In genomic region chr10:76455289-76455688, GRCm38 (mm10) we compare ENCODE assay signal across 9 mouse cellular contexts. TPM values are rescaled to one million over a fixed set of nuclear protein-coding genes. Genes with fewer than 3 reads are reported as not detected.
DNase-seq lines count a peak whose midpoint lies in the region; ATAC-seq and TF ChIP-seq lines count a peak whose summit lies in the region.
"Had no signal": no experiment of that assay in that cellular context is flagged by ENCODE, and none has a peak within 500 bp of the region (broad histone marks: within the 10 kb centered on the region; RNA-seq: fewer than 3 reads in every experiment).

No protein-coding gene starts in this region.

- no peak for ATAC-seq in Patski
- ATAC-seq in erythroid progenitor cell, adult 5-6 weeks (replicated peaks; ENCODE audit: low FRiP score, poor library complexity, severe bottlenecking): 0 out of 2 replicates have a peak, but pooled peaks have one; percentile 58

- in situ Hi-C loops in Patski (cut with MboI; ENCODE audit: low pct_unique_long_range_greater_than_20kb): no loop called here

- H3K27me3 ChIP-seq in Patski: no peaks in the 10 kb centered on the region
- no peaks in the 10 kb centered on the region for H3K27me3 ChIP-seq in splenic B cell, adult 2 months (ENCODE audit: control insufficient read depth, insufficient read depth, low read length, poor library complexity, severe bottlenecking)

- peak; percentile 89 for TF ChIP-seq CTCF in Patski (IDR thresholded peaks at IDR 0.05)

- peak; percentile 42 for DNase-seq in gastrocnemius, adult 18-20 months (ENCODE audit: low spot score)
- DNase-seq in gastrocnemius, adult 8-10 months (ENCODE audit: low spot score in 2 of 2): no peak
- DNase-seq in 3T3-L1 (ENCODE audit: low read depth, low spot score) (peak; percentile 81), Patski (ENCODE audit: low read depth, low spot score) (no peak)
- peak; percentile 44 to 79 for DNase-seq in kidney, postnatal 36 days
- peak; percentile 70 for DNase-seq in lung, postnatal 36 days
- peak; percentile 63 for DNase-seq in splenic B cell, adult 2 months (ENCODE audit: low read depth, low spot score)

- POLR2A ChIA-PET in Patski (lab: Charles Lee): no interaction called here

- CTCF ChIA-PET in Patski (lab: Charles Lee): interaction anchor here (1.3 to 2.2 kb wide), 3 partner anchors 8 to 10 kb away, joined by 4 to 11 read pairs (median 8); no protein-coding TSS in a partner anchor

- H3K36me3 ChIP-seq in splenic B cell, adult 2 months (ENCODE audit: control insufficient read depth, insufficient read depth, low read length, poor library complexity, severe bottlenecking): no peaks in the 10 kb centered on the region

RNA-seq across cellular contexts. Expression of gene 2610028H24Rik, which starts 6.4 kb away (rescaled TPM):
- total RNA-seq in gastrocnemius, adult 18-20 months (2021): under 1 TPM in 1 of 2 experiments, not detected in 1; 0.23 TPM
- total RNA-seq in gastrocnemius, adult 8-10 months (2022): not detected
- not detected for polyA plus RNA-seq in Patski (2021)
- total RNA-seq in erythroid progenitor cell, adult 5-6 weeks (2015; ENCODE audit: low replicate concordance): not detected in 2 replicates
- not detected in 2 replicates for total RNA-seq in erythroid progenitor cell, adult 5-6 weeks (2017; ENCODE audit: low replicate concordance)
- total RNA-seq: left cerebral cortex, adult 8-10 months had no signal

RNA-seq across cellular contexts. Expression of gene Pcnt, which starts 12.7 kb away (rescaled TPM):
- total RNA-seq in gastrocnemius, adult 18-20 months (2021): 10 to 100 TPM; 59.1 to 63.4 TPM
- 10 to 100 TPM; 53.2 to 69.0 (median 59.0) TPM for total RNA-seq in gastrocnemius, adult 8-10 months (2022)
- polyA plus RNA-seq in Patski (2021): 20.1 TPM
- total RNA-seq in erythroid progenitor cell, adult 5-6 weeks (2015; ENCODE audit: low replicate concordance): 61.6 and 82.9 TPM in 2 replicates
- 99.8 and 127 TPM in 2 replicates for total RNA-seq in erythroid progenitor cell, adult 5-6 weeks (2017; ENCODE audit: low replicate concordance)

RNA-seq across cellular contexts. Expression of gene Mcm3ap, which starts 13.4 kb away (rescaled TPM):
- 10 to 100 TPM; 16.9 to 18.4 TPM for total RNA-seq in gastrocnemius, adult 18-20 months (2021)
- 10 to 100 TPM; 15.6 to 19.9 (median 17.2) TPM for total RNA-seq in gastrocnemius, adult 8-10 months (2022)
- 61.5 TPM for polyA plus RNA-seq in Patski (2021)
- 44.0 and 63.8 TPM in 2 replicates for total RNA-seq in erythroid progenitor cell, adult 5-6 weeks (2015; ENCODE audit: low replicate concordance)
- total RNA-seq in erythroid progenitor cell, adult 5-6 weeks (2017; ENCODE audit: low replicate concordance): 39.6 and 39.9 TPM in 2 replicates

RNA-seq across cellular contexts. Expression of gene Ybey, which starts 13.6 kb away (rescaled TPM):
- 1 to 10 TPM; 3.8 to 3.9 TPM for total RNA-seq in gastrocnemius, adult 18-20 months (2021)
- 1 to 10 TPM; 3.7 to 4.4 (median 4.2) TPM for total RNA-seq in gastrocnemius, adult 8-10 months (2022)
- polyA plus RNA-seq in Patski (2021): 2.6 TPM
- total RNA-seq in erythroid progenitor cell, adult 5-6 weeks (2015; ENCODE audit: low replicate concordance): 0.72 TPM in 1 of 2 replicates, not detected in the other
- 0.98 and 1.0 TPM in 2 replicates for total RNA-seq in erythroid progenitor cell, adult 5-6 weeks (2017; ENCODE audit: low replicate concordance)

RNA-seq across cellular contexts. Expression of gene AC141477.1, which starts 15.0 kb away (rescaled TPM):
- not detected for total RNA-seq in gastrocnemius, adult 18-20 months (2021)
- total RNA-seq in gastrocnemius, adult 8-10 months (2022): not detected
- polyA plus RNA-seq in Patski (2021): not detected
- total RNA-seq in erythroid progenitor cell, adult 5-6 weeks (2015; ENCODE audit: low replicate concordance): not detected in 2 replicates
- total RNA-seq in erythroid progenitor cell, adult 5-6 weeks (2017; ENCODE audit: low replicate concordance): 11.7 TPM in 1 of 2 replicates, not detected in the other
- total RNA-seq: left cerebral cortex, adult 8-10 months had no signal

Comparison
In these comparisons a context has a peak if more than half of its experiments do, and no peak if none do; other contexts are left out.
1. DNase-seq: peak in gastrocnemius, adult 18-20 months (single experiment), 3T3-L1 (single experiment), kidney, postnatal 36 days (2 of 2), lung, postnatal 36 days (single experiment) and splenic B cell, adult 2 months (single experiment); none in gastrocnemius, adult 8-10 months (0 of 2) and Patski (single experiment).